Mouse (Mus musculus) cerebellum, adult 2 months (tissue): ENCODE results near the gene Lgmn. TPM values are rescaled to one million over a fixed set of nuclear protein-coding genes. Genes with fewer than 3 reads are reported as not detected.
A peak's percentile ranks its signal among the peaks of the same experiment; 100 is the strongest.

Experiments used
- DNase-seq, 2 experiments: peaks; one replicate each; pipeline ENCODE4 v3.0.0; 2021
- H3K27ac ChIP-seq: fragments of 200-500 bp; 2 replicates; pipeline ENCODE4 v1.5.1; 2012; ENCODE audit warnings: low read length, control low read depth, inconsistent platforms; ENCODE audit not compliant: insufficient read depth
- H3K27me3 ChIP-seq: fragments of 200-500 bp; 2 replicates; pipeline ENCODE4 v1.6.1; 2012; ENCODE audit warnings: inconsistent platforms, mild to moderate bottlenecking, low read length, moderate library complexity; ENCODE audit not compliant: control insufficient read depth, insufficient read depth
- H3K4me1 ChIP-seq: fragments of 200-500 bp; 2 replicates; pipeline ENCODE4 v1.6.1; 2011; ENCODE audit warnings: low read length; ENCODE audit not compliant: control insufficient read depth, insufficient read depth
- H3K4me3 ChIP-seq: fragments of 200-500 bp; replicated peaks from 2 replicates; pipeline ENCODE3; 2011; ENCODE audit warnings: mild to moderate bottlenecking, low read depth, low read length, control low read depth; ENCODE audit not compliant: insufficient read depth
- CTCF ChIP-seq: fragments of 200-500 bp; IDR thresholded peaks from 2 replicates; pipeline ENCODE4 v1.5.1; 2011; ENCODE audit warnings: low read depth, mild to moderate bottlenecking, control low read depth, low read length, moderate library complexity, borderline replicate concordance; ENCODE audit not compliant: insufficient read depth
- POLR2A ChIP-seq: fragments of 200-500 bp; IDR thresholded peaks from 2 replicates; pipeline ENCODE4 v1.6.1; 2011; ENCODE audit warnings: low read length, control low read depth, borderline replicate concordance; ENCODE audit not compliant: insufficient read depth
- WGBS: fragments of 180-500 bp; shearing (Covaris S2); methylation state at CpG from one replicate; pipeline ENCODE4 v1.1.7; 2018; 5-methylcytosine and 5-hydroxymethylcytosine counted together
- polyA plus RNA-seq: library from polyadenylated mRNA; depleted of rRNA; stranded (reverse); fragments of >200 nt; gene quantifications from 2 replicates; pipeline ENCODE4 v1.2.3, GENCODE M21; 2012

The Lgmn gene
- polyA plus RNA-seq, 1 experiment: 150 TPM

- Histone ChIP-seq H3K4me3 (no peak overlapping the region), H3K27ac (no peak overlapping the region), H3K4me1 (peaks cover 10% of the 10 kb centered on the region), H3K27me3 (no peaks in the 10 kb centered on the region)
- no peak for DNase-seq
- TF ChIP-seq CTCF (no peak), POLR2A (no peak)
- 89% methylated on average over 6 of the region's 6 CpGs for WGBS
These were observed 1.5 kb upstream of the Lgmn start for GRCm38 (mm10) chr12:102441141-102441540.

GRCm38 (mm10) chr12:102440551-102440950 lies 938 bp upstream of the Lgmn start:
- H3K27ac ChIP-seq: no peak overlapping the region
- DNase-seq: no peak
- peaks cover 10% of the 10 kb centered on the region for H3K4me1 ChIP-seq
- no peak for TF ChIP-seq POLR2A
- no peak for TF ChIP-seq CTCF
- WGBS: 82% methylated on average over 7 of the region's 7 CpGs
- no peaks in the 10 kb centered on the region for H3K27me3 ChIP-seq
- H3K4me3 ChIP-seq: no peak overlapping the region

- under 1% methylated on average over 20 of the region's 20 CpGs for WGBS
- Histone ChIP-seq H3K27ac (peak overlapping the region; percentile 23), H3K4me1 (peaks cover 10% of the 10 kb centered on the region), H3K4me3 (peak overlapping the region; percentile 80), H3K27me3 (no peaks in the 10 kb centered on the region)
- TF ChIP-seq POLR2A (no peak), CTCF (no peak)
- DNase-seq: no peak
These were observed 506 bp downstream of the Lgmn start for GRCm38 (mm10) chr12:102438983-102439631.

DNA sequence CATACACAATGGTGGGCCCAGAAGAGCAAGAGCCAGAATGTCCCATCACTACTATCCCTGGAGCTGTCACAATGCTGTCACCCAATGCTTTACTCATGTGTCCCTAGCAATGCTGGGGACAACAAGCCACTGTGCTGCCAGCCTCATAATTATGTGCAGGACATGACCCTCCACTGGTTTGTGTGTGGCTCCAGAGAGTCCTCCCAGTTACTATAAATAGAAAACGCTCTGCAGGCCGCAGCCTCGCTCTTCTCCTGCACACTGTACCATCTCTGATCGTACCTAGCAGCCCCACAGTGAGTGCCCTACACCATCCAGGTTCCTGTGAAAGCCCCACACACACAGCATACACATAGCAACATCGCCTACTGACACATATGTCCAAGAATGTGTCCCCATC lies 1.7 kb downstream of the Lgmn start:
- TF ChIP-seq CTCF: no peak
- no peak for TF ChIP-seq POLR2A
- 0 out of 2 replicates have a peak overlapping the region, but pooled peaks have one; percentile 15 for H3K27ac ChIP-seq
- no peak for DNase-seq
- H3K4me1 ChIP-seq: peaks cover 10% of the 10 kb centered on the region
- no peaks in the 10 kb centered on the region for H3K27me3 ChIP-seq
- peak overlapping the region; percentile 54 for H3K4me3 ChIP-seq
- 29% methylated on average over 5 of the region's 5 CpGs for WGBS

DNA sequence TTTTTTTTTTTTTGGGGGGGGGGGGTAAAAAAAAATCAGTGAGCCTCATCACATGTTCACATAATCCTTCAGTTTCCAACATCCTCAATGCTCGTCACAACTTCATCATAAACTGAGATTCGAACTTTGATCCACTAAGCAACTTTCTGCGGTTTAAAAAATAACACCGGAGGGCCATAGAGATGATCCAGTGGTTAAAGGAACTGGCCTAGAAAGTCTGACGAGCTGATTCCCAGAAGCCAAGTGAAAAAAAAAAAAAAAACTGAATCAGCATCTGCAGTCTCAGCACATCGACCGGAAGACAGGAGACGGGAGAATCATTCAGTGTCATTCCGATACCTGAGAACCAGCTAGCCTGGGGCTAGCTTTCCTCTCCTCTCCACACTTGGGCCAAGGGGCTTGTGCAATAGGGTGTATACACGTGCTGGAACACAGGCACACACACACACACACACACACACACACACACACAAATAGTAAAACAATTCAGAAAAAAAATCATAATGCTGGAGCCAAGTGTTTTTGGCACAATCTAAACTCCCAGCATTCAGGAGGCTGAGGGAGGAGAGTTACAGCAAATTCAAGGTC lies 2.6 kb downstream of the Lgmn start:
- Histone ChIP-seq H3K27ac (peak overlapping the region; percentile 16; the same call in 1 of the 2 replicates), H3K4me1 (peaks cover 15% of the 10 kb centered on the region), H3K27me3 (no peaks in the 10 kb centered on the region), H3K4me3 (peak overlapping the region; percentile 29)
- no peak for TF ChIP-seq CTCF
- TF ChIP-seq POLR2A: no peak
- 45% methylated on average over 10 of the region's 10 CpGs for WGBS
- DNase-seq: no peak

- Histone ChIP-seq H3K4me3 (no peak overlapping the region), H3K27me3 (no peaks in the 10 kb centered on the region), H3K27ac (no peak overlapping the region), H3K4me1 (peaks cover 17% of the 10 kb centered on the region)
- TF ChIP-seq CTCF: no peak
- no peak for TF ChIP-seq POLR2A
- WGBS: 81% methylated on average over 4 of the region's 4 CpGs
- no peak for DNase-seq
These were observed 5.5 kb downstream of the Lgmn start for GRCm38 (mm10) chr12:102434107-102434506.

GRCm38 (mm10) chr12:102432238-102432637 lies 7.4 kb downstream of the Lgmn start:
- 48% methylated on average over 12 of the region's 12 CpGs for WGBS
- no peak overlapping the region for H3K27ac ChIP-seq
- H3K27me3 ChIP-seq: no peaks in the 10 kb centered on the region

GRCm38 (mm10) chr12:102430228-102430627 lies 9.4 kb downstream of the Lgmn start:
- Histone ChIP-seq H3K27me3 (no peaks in the 10 kb centered on the region), H3K27ac (no peak overlapping the region), H3K4me3 (no peak overlapping the region), H3K4me1 (peaks cover 7% of the 10 kb centered on the region)
- TF ChIP-seq CTCF: no peak
- TF ChIP-seq POLR2A: no peak
- 86% methylated on average over 4 of the region's 4 CpGs for WGBS
- no peak for DNase-seq

More at GRCm38 (mm10) chr12:102432238-102432637, 7.4 kb downstream of the Lgmn start:
- DNase-seq: no peak
- Histone ChIP-seq H3K4me1 (peaks cover 10% of the 10 kb centered on the region), H3K4me3 (no peak overlapping the region)
- TF ChIP-seq CTCF (no peak), POLR2A (no peak)
